Mouse (Mus musculus): ENCODE measurements around the gene Scgb1a1. TPM values are rescaled to one million over a fixed set of nuclear protein-coding genes. Genes with fewer than 3 reads are reported as not detected.
"Not testable (repeated sequence)": the region's sequence is repeated elsewhere in the genome, so short reads cannot be mapped to it uniquely, and the experiment has no call there.

Gene Scgb1a1
- total RNA-seq, 2 experiments from 2014 or later, result 233 TPM; not detected in 1

GRCm38 (mm10) chr19:9105101-9105685 lies 17.4 kb upstream of the Scgb1a1 start:
- intact Hi-C loops (cut with DNase I), result loop anchor here (10.0 kb wide), 1 partner anchor 380 kb away; the partner anchor contains the start of gene Slc3a2
- peak; percentile 50 to 57 for DNase-seq

GRCm38 (mm10) chr19:9103986-9104385 lies 16.2 kb upstream of the Scgb1a1 start:
- DNase-seq, result no peak
- intact Hi-C loops (cut with DNase I), result loop anchor here (2.0 to 10.0 kb wide), 2 partner anchors 17 to 379 kb away; partner anchors contain the start of genes Scgb1a1 and Slc3a2

- intact Hi-C loops (cut with DNase I), result loop anchor here (10.0 kb wide), 1 partner anchor 376 kb away; the partner anchor contains the start of gene Slc3a2
- no peak for DNase-seq
Measured at GRCm38 (mm10) chr19:9101062-9101457, 13.3 kb upstream of the Scgb1a1 start.

- no peak for DNase-seq
- intact Hi-C loops (cut with DNase I), result loop anchor here (10.0 kb wide), 1 partner anchor 376 kb away; the partner anchor contains the start of gene Slc3a2
Measured at GRCm38 (mm10) chr19:9100297-9101061, 12.7 kb upstream of the Scgb1a1 start.

- intact Hi-C loops (cut with DNase I), result loop anchor here (10.0 kb wide), 1 partner anchor 375 kb away; the partner anchor contains the start of gene Slc3a2
- no peak for DNase-seq
Measured at GRCm38 (mm10) chr19:9099751-9100150, 12.0 kb upstream of the Scgb1a1 start.

GRCm38 (mm10) chr19:9097441-9097840 lies 9.7 kb upstream of the Scgb1a1 start:
- DNase-seq, result no peak
- intact Hi-C loops (cut with DNase I), result no loop called here

- no peak for DNase-seq
- intact Hi-C loops (cut with DNase I), result no loop called here
Measured at GRCm38 (mm10) chr19:9095111-9095510, 7.4 kb upstream of the Scgb1a1 start.

GRCm38 (mm10) chr19:9090709-9091108 lies 3.0 kb upstream of the Scgb1a1 start:
- intact Hi-C loops (cut with DNase I), result no loop called here
- DNase-seq, result no peak

- intact Hi-C loops (cut with DNase I), result no loop called here
Measured at GRCm38 (mm10) chr19:9090191-9090590, 2.4 kb upstream of the Scgb1a1 start.

GRCm38 (mm10) chr19:9083892-9084291 lies 3.9 kb downstream of the Scgb1a1 start:
- intact Hi-C loops (cut with DNase I), result loop anchor here (1.0 kb wide), 1 partner anchor 108 kb away; no protein-coding TSS in a partner anchor
- DNase-seq, result not testable (repeated sequence)

More at GRCm38 (mm10) chr19:9090191-9090590, 2.4 kb upstream of the Scgb1a1 start:
- DNase-seq, result no peak

- DNase-seq, result no peak
- intact Hi-C loops (cut with DNase I), result loop anchor here (1.0 kb wide), 1 partner anchor 107 kb away; no protein-coding TSS in a partner anchor
Measured at GRCm38 (mm10) chr19:9083010-9083355, 4.8 kb downstream of the Scgb1a1 start.

- peak; percentile 89 to 93 for DNase-seq
- intact Hi-C loops (cut with DNase I), result loop anchor here (1.0 kb wide), 2 partner anchors 90 to 106 kb away; no protein-coding TSS in a partner anchor
Measured at GRCm38 (mm10) chr19:9082191-9083009, 5.4 kb downstream of the Scgb1a1 start.

- DNase-seq, result no peak
- intact Hi-C loops (cut with DNase I), result loop anchor here (1.0 kb wide), 1 partner anchor 89 kb away; no protein-coding TSS in a partner anchor
Measured at GRCm38 (mm10) chr19:9081311-9082190, 6.2 kb downstream of the Scgb1a1 start.

- DNase-seq, result no peak
- intact Hi-C loops (cut with DNase I), result no loop called here
Measured at GRCm38 (mm10) chr19:9079916-9080315, 7.8 kb downstream of the Scgb1a1 start.

GRCm38 (mm10) chr19:9076982-9077660 lies 10.6 kb downstream of the Scgb1a1 start:
- DNase-seq, result no peak
- intact Hi-C loops (cut with DNase I), result no loop called here

GRCm38 (mm10) chr19:9076035-9076434 lies 11.7 kb downstream of the Scgb1a1 start:
- DNase-seq, result no peak

GRCm38 (mm10) chr19:9075558-9075957 lies 12.2 kb downstream of the Scgb1a1 start:
- no peak for DNase-seq
- intact Hi-C loops (cut with DNase I), result no loop called here

More at GRCm38 (mm10) chr19:9076035-9076434, 11.7 kb downstream of the Scgb1a1 start:
- intact Hi-C loops (cut with DNase I), result no loop called here

- no peak for DNase-seq
- intact Hi-C loops (cut with DNase I), result loop anchor here (5.0 kb wide), 1 partner anchor 42 kb away; no protein-coding TSS in a partner anchor
Measured at GRCm38 (mm10) chr19:9074424-9074823, 13.3 kb downstream of the Scgb1a1 start.
